Mouse (Mus musculus) heart, postnatal 0 days (tissue): Measurements from ENCODE around the gene Prkn.

ENCODE experiments used
- CTCF ChIP-seq: IDR thresholded peaks from 2 replicates; pipeline ENCODE4 v1.5.1; 2016; ENCODE audit warnings: antibody characterized with exemption, control low read depth, low read depth
- EP300 ChIP-seq: IDR thresholded peaks from 2 replicates; pipeline ENCODE4 v1.6.1; 2016; ENCODE audit warnings: antibody characterized with exemption, low read depth

DNA sequence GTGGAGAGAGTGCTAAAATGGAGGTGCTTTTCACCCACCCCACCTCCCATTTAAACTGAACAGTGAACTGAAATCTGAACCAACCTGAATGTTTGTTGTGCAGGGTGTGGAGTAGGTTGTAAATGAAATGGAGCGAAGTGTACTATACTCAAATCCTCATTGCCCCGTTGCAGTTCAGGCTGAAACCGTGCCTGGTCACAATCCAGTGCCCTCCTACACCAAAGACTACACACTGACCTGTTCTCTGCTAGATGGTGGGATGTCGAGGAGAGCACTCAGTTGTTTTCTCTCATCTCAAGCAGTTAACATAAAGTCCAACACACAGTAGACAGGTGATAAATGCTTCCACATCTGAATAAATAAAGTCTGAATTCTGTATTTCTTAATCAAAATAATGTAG lies 574.1 kb downstream of the Prkn start:
- TF ChIP-seq CTCF (no peak), EP300 (no peak)
